In genomic region chr1:182376826-182377225, GRCm38 (mm10) we compare ENCODE assay signal across 11 mouse cellular contexts. TPM values are rescaled to one million over a fixed set of nuclear protein-coding genes. Genes with fewer than 3 reads are reported as not detected.
DNase-seq lines count a peak whose midpoint lies in the region; TF ChIP-seq lines count a peak whose summit lies in the region.
"Had no signal": no experiment of that assay in that cellular context is flagged by ENCODE, and none has a peak within 500 bp of the region (broad histone marks: within the 10 kb centered on the region; RNA-seq: fewer than 3 reads in every experiment).

No protein-coding gene starts in this region.

- peak; percentile 15 for DNase-seq in cerebellum, adult 9-11 months
- DNase-seq in cerebellum, postnatal 4 days (ENCODE audit: low spot score in 2 of 2), result no peak
- peak; percentile 7 for DNase-seq in left cerebral cortex, postnatal 4 days
- no peak for DNase-seq in left cerebral cortex, adult 2 months (ENCODE audit: extremely low spot score in 1 of 2, low spot score in 2 of 2)
- DNase-seq in cerebellum, postnatal 25 days, result peak; percentile 27 to 33
- DNase-seq in thymus, adult 18-20 months, result no peak
- DNase-seq: adrenal gland, postnatal 25 days; gastrocnemius, postnatal 36 days had no signal

- intact Hi-C loops in left cerebral cortex, postnatal 4 days (cut with DNase I), result no loop called here
- intact Hi-C loops in left cerebral cortex, adult 2 months (cut with DNase I), result no loop called here

- H3K4me3 ChIP-seq in left cerebral cortex, adult 2 months, result no peak overlapping the region
- H3K4me3 ChIP-seq: embryonic facial prominence, embryonic 12.5 days; forebrain, embryonic 15.5 days; heart, embryonic 10.5 days had no signal

- no peak overlapping the region for H3K27ac ChIP-seq in left cerebral cortex, adult 2 months
- H3K27ac ChIP-seq: embryonic facial prominence, embryonic 12.5 days; forebrain, embryonic 15.5 days; heart, embryonic 10.5 days had no signal

- no peak for TF ChIP-seq CTCF in left cerebral cortex, adult 2 months (IDR thresholded peaks at IDR 0.05)

RNA-seq across cellular contexts. Expression of gene Trp53bp2, which starts 32.1 kb away (rescaled TPM):
- total RNA-seq in left cerebral cortex, postnatal 4 days (2021), result 10 to 100 TPM; 23.2 to 27.3 TPM
- 10 to 100 TPM; 20.4 to 22.6 TPM for total RNA-seq in left cerebral cortex, adult 2 months (2021)

RNA-seq across cellular contexts. Expression of gene Fbxo28, which starts 35.4 kb away (rescaled TPM):
- total RNA-seq in left cerebral cortex, postnatal 4 days (2021), result 10 to 100 TPM; 47.6 to 49.8 TPM
- 10 to 100 TPM; 53.2 to 55.4 TPM for total RNA-seq in left cerebral cortex, adult 2 months (2021)

Comparison
In these comparisons a context has a peak if more than half of its experiments do, and no peak if none do; other contexts are left out.
1. DNase-seq: peak in cerebellum, adult 9-11 months (single experiment), left cerebral cortex, postnatal 4 days (single experiment) and cerebellum, postnatal 25 days (2 of 2); none in cerebellum, postnatal 4 days (0 of 2), left cerebral cortex, adult 2 months (0 of 2) and thymus, adult 18-20 months (0 of 2).